Mouse (Mus musculus) testis, adult 2 months (tissue): Measurements from ENCODE around the gene Rabgef1.

Experiments used
- CTCF ChIP-seq: fragments of 200-500 bp; IDR thresholded peaks from 2 replicates; pipeline ENCODE4 v1.5.1; 2012; ENCODE audit warnings: low read depth, mild to moderate bottlenecking, inconsistent platforms, low read length, moderate library complexity; ENCODE audit not compliant: control insufficient read depth, insufficient read depth, insufficient replicate concordance
- POLR2A ChIP-seq: fragments of 200-500 bp; IDR thresholded peaks from 2 replicates; pipeline ENCODE4 v1.6.1; 2012; ENCODE audit warnings: low read depth, mild to moderate bottlenecking, inconsistent platforms, low read length, moderate library complexity; ENCODE audit not compliant: control insufficient read depth

GRCm38 (mm10) chr5:130218336-130218735 lies 46.7 kb downstream of the Rabgef1 start:
- TF ChIP-seq CTCF, result no peak
- TF ChIP-seq POLR2A, result no peak
